Mouse (Mus musculus) regulatory T cell (primary cell): ENCODE results near the gene Kcnj9.

ENCODE experiments used
- in situ Hi-C: fragments of 300-600 bp; cut with MboI, MseI; formaldehyde crosslinking; loops from one replicate; pipeline ENCODE4 v1.15.1; 2025; ENCODE audit warnings: high pct_unique_total_duplicates

Gene Kcnj9

GRCm38 (mm10) chr1:172312768-172313561 is 16.2 kb downstream of the Kcnj9 start:
- in situ Hi-C loops = loop anchor here (5.0 to 10.0 kb wide), 2 partner anchors 166 to 268 kb away; partner anchors contain the start of gene Dcaf8

- in situ Hi-C loops = loop anchor here (5.0 to 10.0 kb wide), 2 partner anchors 165 to 267 kb away; partner anchors contain the start of gene Dcaf8
Measured at GRCm38 (mm10) chr1:172311921-172312767, 17.0 kb downstream of the Kcnj9 start.

GRCm38 (mm10) chr1:172311248-172311906 is 17.7 kb downstream of the Kcnj9 start:
- in situ Hi-C loops = loop anchor here (5.0 to 10.0 kb wide), 2 partner anchors 164 to 267 kb away; partner anchors contain the start of gene Dcaf8

- in situ Hi-C loops = loop anchor here (5.0 to 10.0 kb wide), 3 partner anchors 95 to 265 kb away; partner anchors contain the start of genes Casq1 and Dcaf8
Measured at GRCm38 (mm10) chr1:172309699-172310398, 19.3 kb downstream of the Kcnj9 start.

GRCm38 (mm10) chr1:172308409-172308808 is 20.7 kb downstream of the Kcnj9 start:
- in situ Hi-C loops = loop anchor here (10.0 kb wide), 1 partner anchor 94 kb away; the partner anchor contains the start of gene Casq1

- in situ Hi-C loops = loop anchor here (10.0 kb wide), 1 partner anchor 93 kb away; the partner anchor contains the start of gene Casq1
Measured at GRCm38 (mm10) chr1:172307936-172308335, 21.2 kb downstream of the Kcnj9 start.

- in situ Hi-C loops = loop anchor here (10.0 kb wide), 1 partner anchor 92 kb away; the partner anchor contains the start of gene Casq1
Measured at GRCm38 (mm10) chr1:172306885-172307284, 22.2 kb downstream of the Kcnj9 start.

- in situ Hi-C loops = loop anchor here (10.0 kb wide), 1 partner anchor 91 kb away; the partner anchor contains the start of gene Casq1
Measured at GRCm38 (mm10) chr1:172306196-172306595, 22.9 kb downstream of the Kcnj9 start.

GRCm38 (mm10) chr1:172305635-172306034 is 23.5 kb downstream of the Kcnj9 start:
- in situ Hi-C loops = loop anchor here (10.0 kb wide), 1 partner anchor 91 kb away; the partner anchor contains the start of gene Casq1

- in situ Hi-C loops = loop anchor here (10.0 kb wide), 1 partner anchor 90 kb away; the partner anchor contains the start of gene Casq1
Measured at GRCm38 (mm10) chr1:172305153-172305552, 24.0 kb downstream of the Kcnj9 start.

- in situ Hi-C loops = loop anchor here (10.0 kb wide), 1 partner anchor 90 kb away; the partner anchor contains the start of gene Casq1
Measured at GRCm38 (mm10) chr1:172304443-172304842, 24.7 kb downstream of the Kcnj9 start.

- in situ Hi-C loops = loop anchor here (10.0 kb wide), 1 partner anchor 88 kb away; the partner anchor contains the start of gene Casq1
Measured at GRCm38 (mm10) chr1:172302851-172303250, 26.3 kb downstream of the Kcnj9 start.

GRCm38 (mm10) chr1:172302311-172302710 is 26.8 kb downstream of the Kcnj9 start:
- in situ Hi-C loops = loop anchor here (10.0 kb wide), 1 partner anchor 88 kb away; the partner anchor contains the start of gene Casq1

GRCm38 (mm10) chr1:172301180-172301579 is 27.9 kb downstream of the Kcnj9 start:
- in situ Hi-C loops = loop anchor here (10.0 kb wide), 1 partner anchor 86 kb away; the partner anchor contains the start of gene Casq1

GRCm38 (mm10) chr1:172300247-172300646 is 28.9 kb downstream of the Kcnj9 start:
- in situ Hi-C loops = loop anchor here (10.0 kb wide), 1 partner anchor 85 kb away; the partner anchor contains the start of gene Casq1

- in situ Hi-C loops = no loop called here
Measured at GRCm38 (mm10) chr1:172299528-172299927, 29.6 kb downstream of the Kcnj9 start.

GRCm38 (mm10) chr1:172297611-172298537 is 31.2 kb downstream of the Kcnj9 start, which contains the start of gene Atp1a2:
Atp1a2 (minus strand) TSS chr1:172298064.
- in situ Hi-C loops = no loop called here

- in situ Hi-C loops = no loop called here
Measured at GRCm38 (mm10) chr1:172296816-172297510, 32.2 kb downstream of the Kcnj9 start.
